Mouse (Mus musculus) left cerebral cortex, postnatal 14 days (tissue): Measurements from ENCODE around the gene Gpr174. TPM values are rescaled to one million over a fixed set of nuclear protein-coding genes. Genes with fewer than 3 reads are reported as not detected.

ENCODE experiments used
- total RNA-seq, 2 experiments: library from RNA; stranded (reverse); gene quantifications; 2 replicates each; pipeline ENCODE4 v1.2.3; 2021

The Gpr174 gene
- total RNA-seq, 2 experiments from 2014 or later, result not detected

Other genes starting within 250 kb of the Gpr174 start
- gene P2ry10, start 167.4 kb upstream of the Gpr174 start, total RNA-seq, result not detected
- under 1 TPM; 0.42 to 0.61 TPM for gene P2ry10b, start 107.0 kb upstream of the Gpr174 start, total RNA-seq
- gene Itm2a, start 147.5 kb downstream of the Gpr174 start, total RNA-seq, result 10 to 100 TPM; 55.1 to 63.6 TPM